Mouse (Mus musculus): Measurements from ENCODE around the gene Rbms2. TPM values are rescaled to one million over a fixed set of nuclear protein-coding genes. Genes with fewer than 3 reads are reported as not detected.
A peak's percentile ranks its signal among the peaks of the same experiment; 100 is the strongest.
"Not testable (repeated sequence)": the region's sequence is repeated elsewhere in the genome, so short reads cannot be mapped to it uniquely, and the experiment has no call there.

The Rbms2 gene
- polyA plus RNA-seq (2016; fragmentation: Nextera tagmentation; extraction: Ambion mirVana) = 26.6 and 28.6 TPM in 2 replicates

DNA sequence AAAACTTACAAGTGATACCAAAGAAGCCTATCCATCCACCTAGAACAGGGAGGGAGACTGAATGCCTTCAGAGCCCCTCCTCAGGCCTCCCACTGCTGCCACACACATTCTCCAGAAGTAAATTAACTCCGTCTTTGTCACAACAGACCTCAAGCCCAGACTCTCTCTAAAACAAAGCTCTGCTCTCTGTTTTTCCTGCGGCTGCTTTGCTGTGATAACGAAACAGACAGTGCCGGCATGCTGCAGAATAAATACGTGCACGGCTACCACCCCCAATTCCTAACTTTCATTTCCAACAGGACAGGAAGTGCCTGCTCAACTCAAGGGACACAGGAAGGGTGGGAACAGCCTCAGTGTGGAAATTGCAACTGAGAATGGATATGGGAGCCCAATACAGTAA lies at the start of gene Rbms2:
Gene Rbms2 (minus strand): TSS at position 309 of the 400 bp plus-strand sequence.
- no peaks in the 10 kb centered on the region for H3K27me3 ChIP-seq (ENCODE audit: poor library complexity, severe bottlenecking)
- peak within 1 kb of the TSS; percentile 53 for H3K27ac ChIP-seq
- H3K9me3 ChIP-seq = no peaks in the 10 kb centered on the region
- H3K4me3 ChIP-seq = peak within 1 kb of the TSS; percentile 27
- WGBS = 4% methylated on average over 6 of the region's 6 CpGs
- no peak for DNase-seq (ENCODE audit: extremely low spot score, low spot score)
- H3K36me3 ChIP-seq (replicated peaks) = no peaks in the 10 kb centered on the region
- H3K4me1 ChIP-seq = peaks cover 20% of the 10 kb centered on the region

- DNase-seq (ENCODE audit: extremely low spot score, low spot score) = no peak
- Histone ChIP-seq H3K9me3 (no peaks in the 10 kb centered on the region), H3K27me3 (ENCODE audit: poor library complexity, severe bottlenecking) (no peaks in the 10 kb centered on the region), H3K36me3 (replicated peaks) (no peaks in the 10 kb centered on the region), H3K27ac (no peak overlapping the region), H3K4me1 (peaks cover 47% of the 10 kb centered on the region), H3K4me3 (no peak overlapping the region)
- WGBS = 96% methylated on average over 8 of the region's 8 CpGs
Observed at GRCm38 (mm10) chr10:128228009-128228408, 47.9 kb upstream of the Rbms2 start.

DNA sequence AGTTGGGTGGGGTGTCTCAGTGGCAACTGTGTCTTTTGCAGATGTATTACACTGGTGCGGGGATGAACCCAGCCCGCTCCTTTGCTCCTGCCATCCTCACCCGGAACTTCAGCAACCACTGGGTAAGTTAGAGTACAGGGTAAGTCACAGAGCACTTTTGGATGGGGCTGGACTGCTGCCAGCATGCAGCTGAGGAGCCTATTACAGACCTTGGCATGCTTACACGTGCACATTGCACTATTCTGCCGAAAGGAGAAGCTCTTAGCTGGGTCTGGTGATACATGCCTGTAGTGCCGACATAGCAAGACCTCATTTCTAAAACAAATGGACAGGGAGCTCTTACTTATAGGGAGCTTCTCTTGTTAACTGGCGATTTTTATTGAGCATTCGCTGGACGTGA lies 47.5 kb upstream of the Rbms2 start:
- WGBS = 91% methylated on average over 9 of the region's 9 CpGs
- Histone ChIP-seq H3K36me3 (replicated peaks) (no peaks in the 10 kb centered on the region), H3K9me3 (no peaks in the 10 kb centered on the region), H3K27me3 (ENCODE audit: poor library complexity, severe bottlenecking) (no peaks in the 10 kb centered on the region), H3K27ac (no peak overlapping the region), H3K4me1 (peaks cover 43% of the 10 kb centered on the region), H3K4me3 (no peak overlapping the region)
- no peak for DNase-seq (ENCODE audit: extremely low spot score, low spot score)

DNA sequence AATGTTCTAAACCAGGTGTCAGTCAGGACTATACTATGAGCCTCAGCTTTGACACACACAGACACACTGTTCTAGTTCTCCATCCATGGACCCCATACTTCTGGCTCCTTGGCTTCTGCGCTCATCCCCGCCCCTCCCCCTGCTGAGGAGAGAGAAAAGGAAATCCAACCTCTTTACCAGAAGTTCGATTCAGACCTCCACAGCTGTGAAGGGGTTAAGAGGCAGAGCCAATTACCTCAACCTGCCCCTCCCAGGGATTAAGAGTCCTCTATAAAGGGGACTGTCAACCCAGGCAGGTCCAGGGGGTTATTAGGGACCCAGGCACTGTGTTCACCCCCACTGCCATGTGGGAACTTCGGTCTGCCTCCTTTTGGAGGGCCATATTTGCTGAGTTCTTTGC lies 45.4 kb upstream of the Rbms2 start, which contains the start of gene Mip:
Gene Mip (plus strand): TSS at position 301 of the 400 bp plus-strand sequence.
- 26% methylated on average over 4 of the region's 4 CpGs for WGBS
- H3K27me3 ChIP-seq (ENCODE audit: poor library complexity, severe bottlenecking) = no peaks in the 10 kb centered on the region
- peak within 1 kb of the TSS; percentile 61 for H3K27ac ChIP-seq
- H3K4me3 ChIP-seq = peak within 1 kb of the TSS; percentile 10
- H3K36me3 ChIP-seq (replicated peaks) = no peaks in the 10 kb centered on the region
- DNase-seq (ENCODE audit: extremely low spot score, low spot score) = no peak
- peaks cover 33% of the 10 kb centered on the region for H3K4me1 ChIP-seq
- no peaks in the 10 kb centered on the region for H3K9me3 ChIP-seq

DNA sequence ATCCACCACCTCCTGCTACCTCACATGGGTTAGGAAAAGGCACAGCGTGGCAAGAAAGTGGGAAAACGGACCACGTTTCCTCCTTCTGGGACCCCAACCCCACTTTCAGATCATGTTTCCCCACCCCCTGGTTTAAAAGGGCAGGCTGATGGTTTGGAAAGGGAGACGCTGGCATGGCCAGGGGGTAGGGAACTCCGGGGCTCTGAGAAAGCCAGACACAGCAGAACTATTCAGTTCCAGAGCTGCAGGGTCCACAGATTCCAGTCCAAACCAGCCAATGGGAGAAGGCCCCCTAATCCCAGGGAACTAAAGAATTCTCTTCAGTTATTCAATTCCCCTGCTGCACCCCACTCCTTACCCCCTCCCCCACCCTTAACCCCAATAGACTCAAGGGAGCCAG lies 45.0 kb upstream of the Rbms2 start:
- no peaks in the 10 kb centered on the region for H3K27me3 ChIP-seq (ENCODE audit: poor library complexity, severe bottlenecking)
- peaks cover 29% of the 10 kb centered on the region for H3K4me1 ChIP-seq
- WGBS = 35% methylated on average over 5 of the region's 5 CpGs
- H3K4me3 ChIP-seq = peak overlapping the region; percentile 10; the same call in 1 of the 2 replicates
- peak overlapping the region; percentile 61 for H3K27ac ChIP-seq
- DNase-seq (ENCODE audit: extremely low spot score, low spot score) = no peak
- H3K36me3 ChIP-seq (replicated peaks) = no peaks in the 10 kb centered on the region
- no peaks in the 10 kb centered on the region for H3K9me3 ChIP-seq

GRCm38 (mm10) chr10:128221533-128222286 lies 41.6 kb upstream of the Rbms2 start:
- Histone ChIP-seq H3K27ac (no peak overlapping the region), H3K4me3 (no peak overlapping the region), H3K36me3 (replicated peaks) (no peaks in the 10 kb centered on the region), H3K27me3 (ENCODE audit: poor library complexity, severe bottlenecking) (no peaks in the 10 kb centered on the region), H3K4me1 (peaks cover 25% of the 10 kb centered on the region), H3K9me3 (no peaks in the 10 kb centered on the region)
- DNase-seq (ENCODE audit: extremely low spot score, low spot score) = no peak
- 71% methylated on average over 16 of the region's 16 CpGs for WGBS

- Histone ChIP-seq H3K4me1 (no peaks in the 10 kb centered on the region), H3K36me3 (replicated peaks) (no peaks in the 10 kb centered on the region), H3K4me3 (no peak overlapping the region), H3K27me3 (ENCODE audit: poor library complexity, severe bottlenecking) (peaks cover 13% of the 10 kb centered on the region), H3K27ac (no peak overlapping the region), H3K9me3 (no peaks in the 10 kb centered on the region)
- 96% methylated on average over 18 of the region's 18 CpGs for WGBS
- no peak for DNase-seq (ENCODE audit: extremely low spot score, low spot score)
Observed at GRCm38 (mm10) chr10:128218387-128219117, 38.5 kb upstream of the Rbms2 start.

- H3K36me3 ChIP-seq (replicated peaks) = peaks cover 5% of the 10 kb centered on the region
- no peak for DNase-seq (ENCODE audit: extremely low spot score, low spot score)
- no peak overlapping the region for H3K4me3 ChIP-seq
- H3K4me1 ChIP-seq = peaks cover 24% of the 10 kb centered on the region
- H3K9me3 ChIP-seq = no peaks in the 10 kb centered on the region
- WGBS = 90% methylated on average over 5 of the region's 5 CpGs
- no peak overlapping the region for H3K27ac ChIP-seq
- H3K27me3 ChIP-seq (ENCODE audit: poor library complexity, severe bottlenecking) = peaks cover 19% of the 10 kb centered on the region
Observed at GRCm38 (mm10) chr10:128214981-128215380, 34.9 kb upstream of the Rbms2 start.

DNA sequence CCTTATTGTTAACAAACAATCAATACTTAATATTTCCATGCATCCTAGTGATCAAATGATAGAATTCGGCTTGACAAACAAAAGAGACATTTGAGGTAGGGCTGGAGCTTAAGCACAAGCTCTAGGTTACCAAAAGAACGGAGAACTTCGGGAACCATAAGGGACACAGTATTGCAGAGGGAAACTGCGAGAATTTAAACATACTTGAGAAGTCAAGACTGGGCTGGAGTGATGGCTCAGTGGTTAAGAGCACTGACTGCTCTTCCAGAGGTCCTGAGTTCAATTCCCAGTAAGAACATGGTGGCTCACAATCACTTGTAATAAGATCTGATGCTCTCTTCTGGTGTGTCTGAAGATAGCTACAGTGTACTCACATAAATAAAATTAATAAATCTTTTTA lies 34.0 kb upstream of the Rbms2 start:
- peaks cover 12% of the 10 kb centered on the region for H3K36me3 ChIP-seq (replicated peaks)
- not testable (repeated sequence) for H3K9me3 ChIP-seq; H3K27ac ChIP-seq; DNase-seq (ENCODE audit: extremely low spot score, low spot score); H3K4me3 ChIP-seq
- 90% methylated on average over 4 of the region's 4 CpGs for WGBS
- H3K4me1 ChIP-seq = peaks cover 24% of the 10 kb centered on the region
- peaks cover 19% of the 10 kb centered on the region for H3K27me3 ChIP-seq (ENCODE audit: poor library complexity, severe bottlenecking)

GRCm38 (mm10) chr10:128212871-128213323 lies 32.8 kb upstream of the Rbms2 start:
- DNase-seq (ENCODE audit: extremely low spot score, low spot score) = peak; percentile 59
- H3K9me3 ChIP-seq = no peaks in the 10 kb centered on the region
- peak overlapping the region; percentile 72 for H3K27ac ChIP-seq
- WGBS = 4% methylated on average over 18 of the region's 18 CpGs
- H3K27me3 ChIP-seq (ENCODE audit: poor library complexity, severe bottlenecking) = peaks cover 19% of the 10 kb centered on the region
- H3K4me1 ChIP-seq = peaks cover 24% of the 10 kb centered on the region
- H3K36me3 ChIP-seq (replicated peaks) = peaks cover 17% of the 10 kb centered on the region
- peak overlapping the region; percentile 47 for H3K4me3 ChIP-seq

GRCm38 (mm10) chr10:128212148-128212547 lies 32.1 kb upstream of the Rbms2 start:
- no peak for DNase-seq (ENCODE audit: extremely low spot score, low spot score)
- Histone ChIP-seq H3K27me3 (ENCODE audit: poor library complexity, severe bottlenecking) (peaks cover 19% of the 10 kb centered on the region), H3K27ac (peak overlapping the region; percentile 84), H3K9me3 (no peaks in the 10 kb centered on the region), H3K36me3 (replicated peaks) (peaks cover 21% of the 10 kb centered on the region), H3K4me3 (peak overlapping the region; percentile 62), H3K4me1 (peaks cover 24% of the 10 kb centered on the region)
- 41% methylated on average over 6 of the region's 6 CpGs for WGBS

DNA sequence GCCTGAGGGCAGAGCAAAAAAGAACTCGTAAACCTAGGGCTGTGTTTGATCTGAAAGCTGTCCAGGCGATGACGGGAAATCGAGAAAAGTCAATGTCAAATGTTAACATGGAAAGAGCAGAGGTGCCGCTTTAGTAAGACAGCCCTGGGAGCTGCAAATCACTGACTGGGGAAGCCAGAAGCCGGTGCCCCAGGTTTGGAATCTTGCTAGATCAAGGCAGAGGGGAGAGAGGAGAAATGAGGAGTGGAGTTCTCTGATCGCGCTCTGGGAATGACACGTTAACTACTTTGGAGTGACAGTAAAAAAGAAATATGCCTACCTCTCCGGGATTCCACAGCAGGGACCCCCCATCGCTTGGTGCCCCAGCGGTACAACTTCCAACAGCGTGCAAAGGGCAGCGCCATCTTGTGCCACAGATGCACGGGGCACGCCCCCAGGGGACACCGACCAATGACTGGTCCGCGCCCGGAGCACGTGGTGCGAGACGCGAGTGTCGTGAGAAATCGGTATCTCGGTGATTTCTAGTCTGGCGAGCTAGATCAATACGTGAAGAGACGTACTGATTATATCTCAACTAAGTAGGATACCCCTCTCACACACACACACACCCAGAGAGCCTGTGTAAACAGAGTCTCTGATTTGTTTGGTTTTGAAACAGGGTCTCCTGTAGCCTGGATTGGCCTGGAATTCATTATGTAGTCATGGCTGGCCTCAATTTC lies 31.5 kb upstream of the Rbms2 start, which contains the start of gene Spryd4:
Gene Spryd4 (minus strand): TSS at position 418 of the 719 bp plus-strand sequence.
- peaks cover 24% of the 10 kb centered on the region for H3K4me1 ChIP-seq
- H3K9me3 ChIP-seq = no peaks in the 10 kb centered on the region
- H3K4me3 ChIP-seq = peak within 1 kb of the TSS; percentile 62
- peak; percentile 92 for DNase-seq (ENCODE audit: extremely low spot score, low spot score)
- peaks cover 27% of the 10 kb centered on the region for H3K36me3 ChIP-seq (replicated peaks)
- H3K27me3 ChIP-seq (ENCODE audit: poor library complexity, severe bottlenecking) = peaks cover 19% of the 10 kb centered on the region
- H3K27ac ChIP-seq = peak within 1 kb of the TSS; percentile 84
- under 1% methylated on average over 30 of the region's 30 CpGs for WGBS
